Mouse (Mus musculus) right cerebral cortex, postnatal 4 days (tissue): ENCODE data around the gene Ttc30a1.

Experiments used
- DNase-seq: peaks from one replicate; pipeline ENCODE4 v3.0.0-alpha.2; 2022

The Ttc30a1 gene

DNA sequence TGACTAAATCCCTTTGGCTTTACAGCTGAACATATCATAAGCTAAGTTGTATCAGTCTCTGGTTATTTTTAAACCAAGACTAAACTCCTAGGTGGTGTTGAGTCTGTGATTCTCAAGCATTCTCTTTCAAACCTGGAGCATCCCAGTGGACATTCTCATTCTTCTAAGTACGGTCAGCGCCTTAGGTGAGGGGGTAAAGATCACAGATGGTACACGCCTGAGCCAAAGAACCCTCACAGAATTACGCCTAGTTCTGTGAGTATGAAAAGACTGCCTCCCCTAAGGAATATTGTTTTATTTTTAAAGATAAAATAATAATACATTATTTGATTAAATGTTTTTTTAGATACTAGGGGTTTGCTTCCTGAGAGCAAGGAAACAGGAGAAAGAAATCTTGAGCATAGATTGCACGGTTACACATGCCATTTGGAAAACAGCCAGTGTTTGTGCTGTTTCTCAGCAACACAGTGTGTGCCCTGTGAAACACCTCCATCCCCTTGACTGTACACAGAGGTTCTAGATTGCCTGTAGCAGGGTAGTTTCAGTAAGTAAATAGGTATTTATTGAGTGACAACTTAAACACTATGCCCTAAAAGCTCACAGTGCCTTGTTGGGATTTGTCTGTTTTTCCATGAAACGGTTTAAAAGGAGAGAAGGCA is 51.9 kb downstream of the Ttc30a1 start:
- DNase-seq: no peak

- no peak for DNase-seq
These were observed 52.6 kb downstream of the Ttc30a1 start for GRCm38 (mm10) chr2:75929141-75929540.
